Mouse (Mus musculus) bone marrow macrophage, adult 2 months (primary cell): Measurements from ENCODE around the gene Napepld. TPM values are rescaled to one million over a fixed set of nuclear protein-coding genes. Genes with fewer than 3 reads are reported as not detected.

Experiments used
- H3K27ac ChIP-seq: 2 replicates; pipeline ENCODE4 v1.5.1; 2012; ENCODE audit warnings: low read depth, low read length; ENCODE audit not compliant: insufficient read depth
- H3K4me1 ChIP-seq: 2 replicates; pipeline ENCODE4 v1.6.1; 2012; ENCODE audit warnings: low read length; ENCODE audit not compliant: control insufficient read depth, insufficient read depth
- H3K4me3 ChIP-seq: 2 replicates; pipeline ENCODE4 v1.5.1; 2012; ENCODE audit warnings: mild to moderate bottlenecking, low read length, moderate library complexity; ENCODE audit not compliant: insufficient read depth
- CTCF ChIP-seq: IDR thresholded peaks from 2 replicates; pipeline ENCODE4 v1.5.1; 2012; ENCODE audit warnings: low read depth, mild to moderate bottlenecking, low read length, moderate library complexity
- POLR2A ChIP-seq: IDR thresholded peaks from 2 replicates; pipeline ENCODE4 v1.6.1; 2012; ENCODE audit warnings: mild to moderate bottlenecking, low read depth, low read length, borderline replicate concordance
- polyA plus RNA-seq: library from polyadenylated mRNA; stranded (reverse); fragments of >200 nt; gene quantifications from 2 replicates; pipeline ENCODE4 v1.2.4, GENCODE M21; 2012; ENCODE audit not compliant: missing spikeins, insufficient read depth, insufficient read length

The Napepld gene
- polyA plus RNA-seq, 1 experiment = 1.8 TPM

DNA sequence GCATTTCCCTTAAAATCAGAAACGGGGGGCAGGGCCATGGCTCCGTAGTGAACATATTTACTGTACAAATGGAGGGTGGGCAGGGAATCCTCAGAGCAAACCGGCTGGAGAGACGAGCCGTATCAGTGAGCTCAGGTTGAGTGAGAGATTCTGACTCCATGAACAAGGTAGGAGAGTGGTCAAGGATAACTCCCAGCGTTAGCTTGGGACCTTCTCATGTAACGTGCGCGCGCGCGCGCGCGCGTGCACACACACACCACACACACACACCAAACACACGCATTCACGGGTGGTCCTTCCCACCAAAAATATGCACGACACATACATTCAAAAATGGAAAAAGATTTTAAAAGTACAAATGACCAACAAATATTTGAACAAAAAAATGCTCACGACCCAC, 33.9 kb upstream of the Napepld start:
- no peak overlapping the region for H3K4me3 ChIP-seq
- TF ChIP-seq POLR2A = no peak
- TF ChIP-seq CTCF = no peak
- H3K27ac ChIP-seq = no peak overlapping the region
- H3K4me1 ChIP-seq = peaks cover 11% of the 10 kb centered on the region

- H3K4me1 ChIP-seq = peaks cover 3% of the 10 kb centered on the region
- no peak for TF ChIP-seq CTCF
- TF ChIP-seq POLR2A = no peak
- H3K27ac ChIP-seq = no peak overlapping the region
- no peak overlapping the region for H3K4me3 ChIP-seq
Observed at GRCm38 (mm10) chr5:21732930-21733329, 31.7 kb upstream of the Napepld start.

- Histone ChIP-seq H3K27ac (no peak overlapping the region), H3K4me1 (peaks cover 3% of the 10 kb centered on the region), H3K4me3 (no peak overlapping the region)
- TF ChIP-seq CTCF (no peak), POLR2A (no peak)
Observed at GRCm38 (mm10) chr5:21732177-21732911, 31.1 kb upstream of the Napepld start.

- Histone ChIP-seq H3K4me1 (peaks cover 8% of the 10 kb centered on the region), H3K4me3 (no peak overlapping the region), H3K27ac (no peak overlapping the region)
- no peak for TF ChIP-seq CTCF
- no peak for TF ChIP-seq POLR2A
Observed at GRCm38 (mm10) chr5:21729107-21729506, 27.9 kb upstream of the Napepld start.

DNA sequence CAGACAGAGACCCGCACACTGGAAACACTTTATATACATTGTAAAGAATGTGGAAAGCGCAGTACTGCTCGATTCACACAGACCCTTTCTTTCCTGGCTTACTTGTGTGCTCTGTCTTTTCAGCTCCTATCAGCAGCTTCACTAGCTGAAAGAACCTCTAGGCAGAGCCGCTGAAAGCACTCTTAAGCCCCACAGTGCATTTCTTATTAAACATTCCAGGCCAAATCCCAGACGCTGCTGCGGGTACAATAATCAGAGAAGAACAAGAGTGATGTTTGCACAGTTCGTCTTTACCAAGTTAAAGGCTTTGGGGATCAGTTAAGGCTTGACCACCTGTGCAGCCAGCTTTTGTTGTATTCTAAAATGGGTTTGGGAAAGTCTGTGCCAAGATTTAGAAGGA, 23.7 kb upstream of the Napepld start:
- TF ChIP-seq CTCF (no peak), POLR2A (no peak)
- peaks cover 5% of the 10 kb centered on the region; the same call in 1 of the 2 replicates for H3K4me1 ChIP-seq
- H3K27ac ChIP-seq = no peak overlapping the region
- H3K4me3 ChIP-seq = no peak overlapping the region

GRCm38 (mm10) chr5:21724427-21724826, 23.2 kb upstream of the Napepld start:
- Histone ChIP-seq H3K4me3 (no peak overlapping the region), H3K27ac (no peak overlapping the region), H3K4me1 (peaks cover 5% of the 10 kb centered on the region; the same call in 1 of the 2 replicates)
- TF ChIP-seq POLR2A (no peak), CTCF (no peak)

GRCm38 (mm10) chr5:21719209-21719608, 18.0 kb upstream of the Napepld start:
- H3K4me1 ChIP-seq = peaks cover 9% of the 10 kb centered on the region
- TF ChIP-seq POLR2A = no peak
- TF ChIP-seq CTCF = no peak
- no peak overlapping the region for H3K4me3 ChIP-seq
- no peak overlapping the region for H3K27ac ChIP-seq

DNA sequence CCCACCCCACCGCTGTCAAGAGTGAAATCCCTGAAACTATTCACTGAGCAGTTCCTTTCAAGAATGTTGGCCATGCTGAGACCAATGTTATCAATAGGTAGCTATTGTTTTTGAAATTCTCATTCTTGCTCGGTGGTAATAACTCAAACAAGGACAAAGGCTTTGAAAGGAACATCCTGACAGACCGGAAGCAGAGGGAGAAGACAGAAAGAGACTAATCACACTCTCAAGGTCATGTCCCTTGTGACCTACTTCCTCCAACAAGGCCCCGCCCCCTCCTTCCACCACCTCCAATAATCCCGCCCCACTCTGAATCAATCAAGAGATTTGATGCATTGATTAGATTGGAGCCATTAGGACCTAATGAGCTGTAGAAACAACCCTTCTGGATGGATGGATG, 17.4 kb upstream of the Napepld start:
- H3K4me3 ChIP-seq = no peak overlapping the region
- TF ChIP-seq POLR2A = no peak
- TF ChIP-seq CTCF = no peak
- peaks cover 9% of the 10 kb centered on the region for H3K4me1 ChIP-seq
- H3K27ac ChIP-seq = no peak overlapping the region

DNA sequence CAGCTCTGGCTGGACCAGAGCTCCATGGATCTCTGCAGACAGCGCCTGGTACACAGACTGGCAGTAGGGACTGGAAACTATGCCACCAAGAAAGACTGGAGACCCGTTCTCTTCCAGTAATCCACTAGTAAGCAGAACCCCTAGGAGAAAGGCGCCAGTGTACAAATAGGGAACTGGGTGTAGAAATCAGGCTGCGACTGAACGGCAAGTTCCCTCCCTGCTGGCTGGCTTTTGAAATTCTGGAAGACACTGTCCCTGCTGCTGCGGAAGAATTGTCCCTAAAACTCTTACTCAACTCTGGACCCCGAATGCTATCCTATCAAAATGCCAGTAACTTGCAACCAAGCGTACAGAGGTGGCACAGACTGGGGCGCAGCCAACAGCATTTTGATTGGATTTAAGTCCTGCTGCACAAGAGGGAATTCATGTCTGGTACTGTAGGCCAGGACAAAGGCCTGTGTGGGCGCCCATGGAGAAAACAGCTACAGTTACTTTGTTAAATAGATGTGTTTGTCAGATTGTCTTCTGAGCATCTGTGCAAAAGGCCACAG, 16.0 kb upstream of the Napepld start:
- H3K4me3 ChIP-seq = no peak overlapping the region
- no peak overlapping the region for H3K27ac ChIP-seq
- peaks cover 9% of the 10 kb centered on the region for H3K4me1 ChIP-seq
- TF ChIP-seq CTCF (no peak), POLR2A (no peak)

GRCm38 (mm10) chr5:21714447-21714846, 13.3 kb upstream of the Napepld start:
- H3K4me1 ChIP-seq = peaks cover 9% of the 10 kb centered on the region
- no peak overlapping the region for H3K4me3 ChIP-seq
- TF ChIP-seq POLR2A (no peak), CTCF (no peak)
- H3K27ac ChIP-seq = no peak overlapping the region
